Mouse (Mus musculus) intestine, embryonic 14.5 days (tissue): ENCODE results near the gene Cabp2. TPM values are rescaled to one million over a fixed set of nuclear protein-coding genes. Genes with fewer than 3 reads are reported as not detected.
"Not testable (repeated sequence)": the region's sequence is repeated elsewhere in the genome, so short reads cannot be mapped to it uniquely, and the experiment has no call there.

Source experiments
- ATAC-seq: fragments of 200-750 bp; cut with Nextera tagmentation; replicated peaks from 2 replicates; pipeline ENCODE4 v1.8.0; 2017; ENCODE audit warnings: low read depth, moderate number of reproducible peaks, moderate TSS enrichment, moderate library complexity; ENCODE audit not compliant: low FRiP score, low TSS enrichment
- DNase-seq: peaks from one replicate; pipeline ENCODE4 v3.0.0-alpha.2; 2018; ENCODE audit warnings: low spot score
- H3K27ac ChIP-seq: fragments of 300-500 bp; sonication (generic); 2 replicates; pipeline ENCODE4 v1.5.1; 2014; ENCODE audit warnings: low read depth, mild to moderate bottlenecking, control low read depth
- H3K27me3 ChIP-seq: fragments of 300-500 bp; sonication (generic); replicated peaks from 2 replicates; pipeline ENCODE4 v1.6.1; 2014; ENCODE audit warnings: low read length, control low read depth; ENCODE audit not compliant: control insufficient read depth, insufficient read depth
- H3K36me3 ChIP-seq: fragments of 300-500 bp; sonication (generic); 2 replicates; pipeline ENCODE4 v1.6.1; 2014; ENCODE audit warnings: low read length, control low read depth; ENCODE audit not compliant: control insufficient read depth, insufficient read depth
- H3K4me1 ChIP-seq: fragments of 300-500 bp; sonication (generic); replicated peaks from 2 replicates; pipeline ENCODE4 v1.6.1; 2014; ENCODE audit warnings: low read length, control low read depth, mixed read lengths; ENCODE audit not compliant: control insufficient read depth, insufficient read depth
- H3K4me2 ChIP-seq: fragments of 300-500 bp; sonication (generic); 2 replicates; pipeline ENCODE4 v1.6.1; 2014; ENCODE audit warnings: low read length
- H3K4me3 ChIP-seq: fragments of 300-500 bp; sonication (generic); 2 replicates; pipeline ENCODE4 v1.5.1; 2014; ENCODE audit warnings: low read depth, low read length, control low read depth, mixed read lengths
- H3K9ac ChIP-seq: fragments of 300-500 bp; sonication (generic); 2 replicates; pipeline ENCODE4 v1.6.1; 2014; ENCODE audit warnings: mild to moderate bottlenecking, low read length
- H3K9me3 ChIP-seq: fragments of 300-500 bp; sonication (generic); 2 replicates; pipeline ENCODE4 v1.6.1; 2016; ENCODE audit warnings: low read length, control low read depth; ENCODE audit not compliant: control insufficient read depth
- WGBS: fragments of 180-500 bp; shearing (Covaris S2); extraction: QIAGEN DNeasy Blood & Tissue Kit; methylation state at CpG from one replicate; pipeline ENCODE4 v1.1.7; 2014; 5-methylcytosine and 5-hydroxymethylcytosine counted together
- polyA plus RNA-seq: library from polyadenylated mRNA; unstranded; fragments of >200 nt; fragmentation: Nextera tagmentation; extraction: Ambion mirVana; gene quantifications from 2 replicates; pipeline ENCODE4 v1.2.1, GENCODE M21; 2014

Cabp2 gene
- polyA plus RNA-seq, 1 experiment from 2014 or later = 0.57 TPM

DNA sequence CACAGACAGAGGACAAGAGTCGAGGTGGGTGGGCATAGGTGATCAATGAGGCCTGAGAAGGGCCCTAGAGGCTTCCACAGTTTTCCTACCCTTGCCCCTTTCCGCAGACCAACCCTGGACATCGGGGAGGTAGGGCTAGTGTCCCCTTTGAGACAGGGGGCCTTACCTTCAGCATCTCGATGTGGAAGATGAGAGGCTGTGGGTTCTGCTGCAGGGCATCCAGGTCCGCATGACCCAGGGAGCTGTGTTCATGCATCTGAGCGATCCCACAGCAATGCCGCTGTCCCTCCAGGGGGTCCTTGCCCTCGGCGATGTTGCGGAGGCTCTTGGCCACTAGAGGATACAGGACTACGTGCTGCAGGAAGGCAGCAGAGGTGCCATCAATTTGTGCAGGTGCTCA, 34.4 kb downstream of the Cabp2 start:
- ATAC-seq (no peak), DNase-seq (no peak)
- H3K4me2 ChIP-seq = no peak overlapping the region
- H3K9ac ChIP-seq = no peak overlapping the region
- H3K36me3 ChIP-seq = peaks cover 71% of the 10 kb centered on the region
- no peak overlapping the region for H3K4me3 ChIP-seq
- H3K27ac ChIP-seq = no peak overlapping the region
- WGBS = 87% methylated on average over 11 of the region's 11 CpGs
- no peaks in the 10 kb centered on the region for H3K9me3 ChIP-seq
- H3K27me3 ChIP-seq = no peaks in the 10 kb centered on the region
- H3K4me1 ChIP-seq = peaks cover 15% of the 10 kb centered on the region

DNA sequence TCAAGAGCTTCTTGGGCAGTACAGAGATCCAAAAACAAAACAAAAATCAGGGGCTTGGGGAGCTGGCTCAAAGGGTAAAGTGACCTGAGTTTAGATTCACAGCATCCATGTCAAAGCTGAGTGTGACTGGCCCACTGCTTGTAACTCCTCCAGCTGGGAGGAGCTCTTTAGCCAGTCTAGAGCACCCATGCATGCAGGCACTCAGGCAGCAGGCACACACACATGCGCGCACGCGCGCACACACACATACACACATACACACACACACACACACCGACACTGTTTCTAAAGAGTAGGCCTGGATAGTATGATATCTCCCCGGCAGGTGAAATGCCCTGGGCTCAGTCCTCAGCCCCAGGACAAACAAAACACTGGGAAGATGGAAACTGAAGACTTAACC, 35.6 kb downstream of the Cabp2 start:
- Histone ChIP-seq H3K27ac (no peak overlapping the region), H3K27me3 (no peaks in the 10 kb centered on the region), H3K4me3 (no peak overlapping the region), H3K9ac (no peak overlapping the region), H3K36me3 (peaks cover 63% of the 10 kb centered on the region), H3K4me1 (peaks cover 16% of the 10 kb centered on the region), H3K9me3 (no peaks in the 10 kb centered on the region), H3K4me2 (no peak overlapping the region)
- DNase-seq (no peak), ATAC-seq (no peak)
- WGBS = 94% methylated on average over 7 of the region's 7 CpGs

DNA sequence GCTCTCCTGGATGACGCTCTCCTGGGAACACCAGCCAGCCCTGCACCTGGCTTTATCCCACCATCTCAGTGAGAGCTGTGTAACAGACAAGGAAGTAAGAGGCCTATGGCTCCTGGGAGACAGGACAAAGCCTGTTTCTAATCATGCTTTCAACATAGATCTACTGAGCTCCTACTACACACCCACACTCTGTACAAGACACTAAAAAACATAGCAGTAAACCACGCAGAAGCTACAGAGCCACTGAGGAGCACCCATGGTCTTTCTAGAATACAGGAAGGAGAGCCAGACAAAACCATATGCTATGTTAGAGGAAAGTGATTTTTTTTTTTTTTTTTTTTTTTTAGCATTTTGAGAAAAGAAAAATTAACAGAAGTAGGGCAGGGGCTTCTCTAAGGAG, 37.0 kb downstream of the Cabp2 start:
- Histone ChIP-seq H3K4me2 (no peak overlapping the region), H3K4me3 (no peak overlapping the region), H3K9me3 (no peaks in the 10 kb centered on the region), H3K27ac (no peak overlapping the region), H3K27me3 (no peaks in the 10 kb centered on the region), H3K36me3 (peaks cover 50% of the 10 kb centered on the region), H3K9ac (no peak overlapping the region), H3K4me1 (peaks cover 14% of the 10 kb centered on the region)
- ATAC-seq (no peak), DNase-seq (no peak)
- WGBS = 98% methylated on average over 2 of the region's 2 CpGs

- no peak overlapping the region for H3K9ac ChIP-seq
- 85% methylated on average over 6 of the region's 6 CpGs for WGBS
- peak overlapping the region; percentile 50 for H3K4me2 ChIP-seq
- H3K36me3 ChIP-seq = peaks cover 37% of the 10 kb centered on the region
- H3K4me3 ChIP-seq = no peak overlapping the region
- DNase-seq (no peak), ATAC-seq (no peak)
- no peaks in the 10 kb centered on the region for H3K9me3 ChIP-seq
- no peak overlapping the region for H3K27ac ChIP-seq
- peaks cover 10% of the 10 kb centered on the region; the same call in 1 of the 2 replicates for H3K4me1 ChIP-seq
- no peaks in the 10 kb centered on the region for H3K27me3 ChIP-seq
Observed at GRCm38 (mm10) chr19:4119716-4120487, 38.5 kb downstream of the Cabp2 start.

DNA sequence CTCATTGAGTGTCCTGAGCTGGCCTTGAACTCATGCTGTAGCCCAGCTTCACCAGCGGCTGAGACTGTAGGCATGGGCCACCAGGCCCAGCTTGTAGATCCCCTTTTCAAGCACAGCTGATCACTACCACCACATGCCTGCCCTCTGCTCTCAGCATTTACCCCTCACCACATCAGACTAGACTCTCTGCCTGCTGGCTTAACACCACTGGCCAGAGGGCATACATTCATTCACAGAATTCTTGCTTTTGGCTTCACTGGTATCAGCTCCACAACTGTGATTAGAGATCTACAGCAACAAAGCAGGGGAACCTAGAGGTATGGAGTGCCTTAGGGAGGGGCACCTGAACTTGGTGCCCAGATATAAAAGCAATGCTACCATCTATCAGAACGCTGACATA, 39.1 kb downstream of the Cabp2 start:
- DNase-seq (no peak), ATAC-seq (no peak)
- H3K4me3 ChIP-seq = peak overlapping the region; percentile 48; the same call in 1 of the 2 replicates

GRCm38 (mm10) chr19:4121097-4121805, 39.9 kb downstream of the Cabp2 start:
- peak; percentile 98 for DNase-seq
- peak; percentile 68 for ATAC-seq

More for the DNA sequence above, 39.1 kb downstream of the Cabp2 start:
- peak overlapping the region; percentile 50 for H3K4me2 ChIP-seq
- 95% methylated on average over 2 of the region's 2 CpGs for WGBS
- no peaks in the 10 kb centered on the region for H3K9me3 ChIP-seq
- no peak overlapping the region for H3K27ac ChIP-seq
- peaks cover 13% of the 10 kb centered on the region; the same call in 1 of the 2 replicates for H3K4me1 ChIP-seq
- no peaks in the 10 kb centered on the region for H3K27me3 ChIP-seq
- no peak overlapping the region for H3K9ac ChIP-seq
- peaks cover 31% of the 10 kb centered on the region for H3K36me3 ChIP-seq

DNA sequence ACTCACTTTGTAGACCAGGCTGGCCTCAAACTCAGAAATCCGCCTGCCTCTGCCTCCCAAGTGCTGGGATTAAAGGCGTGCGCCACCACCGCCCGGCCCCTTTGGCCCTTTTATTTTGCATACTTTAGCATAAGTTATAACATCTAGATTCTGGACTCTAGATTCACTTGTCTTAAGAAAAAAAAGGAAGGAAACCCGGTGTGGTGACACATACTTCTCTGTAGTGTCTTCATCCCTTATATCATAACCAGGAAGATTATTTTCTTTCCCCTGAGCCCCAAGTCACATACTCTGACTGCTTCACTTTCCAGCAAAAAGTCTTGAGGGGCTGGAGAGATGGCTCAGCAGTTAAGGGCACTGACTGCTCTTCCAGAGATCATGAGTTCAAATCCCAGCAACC, 40.5 kb downstream of the Cabp2 start:
- not testable (repeated sequence) for H3K27ac ChIP-seq, H3K27me3 ChIP-seq, ATAC-seq, H3K9me3 ChIP-seq, H3K9ac ChIP-seq, H3K4me3 ChIP-seq, DNase-seq
- H3K4me1 ChIP-seq = peaks cover 17% of the 10 kb centered on the region
- 49% methylated on average over 6 of the region's 6 CpGs for WGBS
- H3K4me2 ChIP-seq = peak overlapping the region; percentile 50
- H3K36me3 ChIP-seq = peaks cover 19% of the 10 kb centered on the region

More at GRCm38 (mm10) chr19:4121097-4121805, 39.9 kb downstream of the Cabp2 start:
- Histone ChIP-seq H3K36me3 (peaks cover 24% of the 10 kb centered on the region), H3K4me2 (peak overlapping the region; percentile 50), H3K4me1 (peaks cover 13% of the 10 kb centered on the region; the same call in 1 of the 2 replicates), H3K27me3 (no peaks in the 10 kb centered on the region), H3K27ac (peak overlapping the region; percentile 70; the same call in 1 of the 2 replicates), H3K9ac (peak overlapping the region; percentile 56), H3K9me3 (no peaks in the 10 kb centered on the region), H3K4me3 (peak overlapping the region; percentile 48)
- 2% methylated on average over 38 of the region's 38 CpGs for WGBS

- no peak overlapping the region for H3K9ac ChIP-seq
- no peaks in the 10 kb centered on the region for H3K9me3 ChIP-seq
- H3K27me3 ChIP-seq = no peaks in the 10 kb centered on the region
- ATAC-seq = no peak
- H3K36me3 ChIP-seq = peaks cover 11% of the 10 kb centered on the region
- no peak overlapping the region for H3K4me3 ChIP-seq
- no peak for DNase-seq
- no peak overlapping the region for H3K4me2 ChIP-seq
- no peak overlapping the region for H3K27ac ChIP-seq
- WGBS = 82% methylated on average over 7 of the region's 7 CpGs
- H3K4me1 ChIP-seq = peaks cover 20% of the 10 kb centered on the region
Observed at GRCm38 (mm10) chr19:4122411-4123370, 41.3 kb downstream of the Cabp2 start.
